Mouse (Mus musculus): ENCODE data around the gene Samd4. TPM values are rescaled to one million over a fixed set of nuclear protein-coding genes. Genes with fewer than 3 reads are reported as not detected.

The Samd4 gene
- polyA plus RNA-seq, 1 experiment from 2014 or later = 0.50 TPM

DNA sequence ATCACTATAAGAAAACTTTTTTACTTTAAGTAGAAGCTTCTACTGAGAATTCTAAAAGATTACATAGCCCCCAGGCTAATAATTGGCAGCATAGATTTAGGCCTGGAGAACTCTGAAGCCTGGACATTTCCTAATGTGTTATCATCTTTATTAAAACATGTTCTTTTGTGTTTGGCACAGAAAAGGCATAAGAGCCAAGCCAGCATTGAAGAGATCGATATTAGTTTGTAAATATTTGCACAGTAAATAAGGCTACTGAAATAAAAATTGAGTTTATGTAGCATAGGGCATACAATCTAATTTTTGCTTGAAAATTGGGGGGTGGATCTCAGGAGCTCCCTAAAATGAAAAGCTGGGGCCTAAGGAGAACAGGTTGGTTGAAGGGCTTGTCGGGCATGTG is 77.2 kb downstream of the Samd4 start:
- no peaks in the 10 kb centered on the region for H3K27me3 ChIP-seq
- no peak overlapping the region for H3K4me3 ChIP-seq (replicated peaks)
- ATAC-seq (ENCODE audit: low read depth) (no peak), DNase-seq (no peak)
- H3K9ac ChIP-seq = no peak overlapping the region
- 66% methylated on average over 2 of the region's 2 CpGs for WGBS (ENCODE audit: insufficient replicate concordance)
- no peak overlapping the region for H3K27ac ChIP-seq
- no peak overlapping the region for H3K4me2 ChIP-seq
- peaks cover 5% of the 10 kb centered on the region; the same call in 1 of the 2 replicates for H3K4me1 ChIP-seq (replicated peaks)
- no peaks in the 10 kb centered on the region for H3K36me3 ChIP-seq
- no peaks in the 10 kb centered on the region for H3K9me3 ChIP-seq (replicated peaks)

DNA sequence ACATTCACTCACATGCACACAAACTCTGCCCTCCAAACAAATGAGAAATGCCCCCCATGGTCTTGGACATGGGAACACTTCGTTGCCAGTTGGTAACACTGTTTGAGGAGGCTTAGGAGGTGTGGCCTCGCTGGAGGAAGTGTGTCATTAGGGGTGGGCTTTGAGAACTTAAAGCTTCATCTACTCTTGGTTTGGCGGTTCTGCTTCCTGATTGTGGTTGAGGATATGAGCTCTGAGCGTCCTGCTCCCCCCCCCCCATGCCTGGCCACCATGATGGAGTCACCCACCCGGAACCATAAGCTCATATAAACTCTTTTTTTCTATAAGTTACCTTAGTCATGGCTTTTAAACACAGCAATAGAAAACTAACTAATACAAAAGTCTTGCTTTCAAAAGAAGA is 80.2 kb downstream of the Samd4 start:
- Histone ChIP-seq H3K36me3 (no peaks in the 10 kb centered on the region), H3K9ac (no peak overlapping the region), H3K9me3 (replicated peaks) (no peaks in the 10 kb centered on the region), H3K27ac (no peak overlapping the region), H3K4me1 (replicated peaks) (0 out of 2 replicates have a peak, but pooled peaks cover 3% of the 10 kb centered on the region), H3K4me2 (no peak overlapping the region), H3K4me3 (replicated peaks) (no peak overlapping the region), H3K27me3 (peaks cover 15% of the 10 kb centered on the region)
- 46% methylated on average over 5 of the region's 5 CpGs for WGBS (ENCODE audit: insufficient replicate concordance)
- no peak for DNase-seq
- no peak for ATAC-seq (ENCODE audit: low read depth)

DNA sequence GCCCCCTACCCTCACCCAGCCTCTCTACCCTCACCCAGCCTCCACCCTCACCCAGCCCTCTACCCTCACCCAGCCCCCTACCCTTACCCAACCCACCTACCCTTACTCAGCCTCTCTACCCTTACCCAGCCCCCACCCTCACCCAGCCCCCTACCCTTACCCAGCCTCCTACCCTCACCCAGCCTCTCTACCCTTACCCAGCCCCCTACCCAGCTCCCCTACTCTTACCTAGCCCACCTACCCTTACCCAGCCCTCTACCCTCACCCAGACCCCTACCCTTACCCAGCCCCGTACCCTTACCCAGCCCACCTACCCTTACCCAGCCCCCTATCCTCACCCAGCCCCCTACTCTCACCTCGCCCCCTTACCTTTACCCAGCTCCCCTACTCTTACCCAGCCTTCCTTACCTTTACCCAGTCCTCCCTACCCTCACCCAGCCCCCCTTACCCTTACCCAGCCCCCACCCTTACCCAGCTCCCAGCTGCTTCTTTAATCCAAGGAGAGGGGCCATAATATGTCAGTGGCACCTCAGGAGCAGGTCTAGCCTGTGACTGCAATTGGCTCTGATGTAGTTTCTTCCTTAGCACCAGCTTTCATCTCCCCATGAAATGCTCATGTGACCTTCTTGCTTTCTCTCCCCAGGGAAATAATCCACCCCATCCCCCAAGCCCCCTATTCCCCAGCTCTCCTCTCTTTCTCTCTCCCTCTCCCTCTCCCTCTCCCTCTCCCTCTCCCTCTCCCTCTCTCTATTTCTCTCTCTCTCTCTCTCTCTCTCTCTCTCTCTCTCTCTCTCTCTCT is 81.6 kb downstream of the Samd4 start:
- WGBS (ENCODE audit: insufficient replicate concordance) = 69% methylated on average over 2 of the region's 2 CpGs
- no peak overlapping the region for H3K4me2 ChIP-seq
- no peak overlapping the region for H3K27ac ChIP-seq
- H3K4me3 ChIP-seq (replicated peaks) = no peak overlapping the region
- no peak overlapping the region for H3K9ac ChIP-seq
- H3K27me3 ChIP-seq = peaks cover 15% of the 10 kb centered on the region
- H3K36me3 ChIP-seq = no peaks in the 10 kb centered on the region
- H3K9me3 ChIP-seq (replicated peaks) = no peaks in the 10 kb centered on the region
- ATAC-seq (ENCODE audit: low read depth) (no peak), DNase-seq (no peak)
- 0 out of 2 replicates have a peak, but pooled peaks cover 3% of the 10 kb centered on the region for H3K4me1 ChIP-seq (replicated peaks)

DNA sequence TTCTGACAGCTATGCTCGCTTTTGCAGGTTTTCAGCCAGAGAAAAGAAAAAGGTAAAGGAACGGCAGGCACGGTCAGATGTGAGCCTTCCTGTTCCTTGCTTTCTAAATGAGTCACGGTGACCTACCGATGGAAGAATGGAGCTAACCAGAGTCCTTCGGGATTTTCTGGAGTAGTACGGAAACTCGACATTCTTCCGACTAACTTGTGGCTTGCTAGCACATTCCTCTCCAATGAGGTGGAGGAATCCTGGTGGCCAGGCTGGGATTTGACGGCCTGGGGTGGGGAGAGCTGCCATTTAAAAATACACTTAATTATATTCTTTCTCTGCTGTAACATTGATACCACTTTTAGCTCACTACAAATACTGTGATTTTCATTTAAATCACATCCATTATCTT is 83.6 kb downstream of the Samd4 start:
- DNase-seq = no peak
- Histone ChIP-seq H3K4me3 (replicated peaks) (no peak overlapping the region), H3K4me1 (replicated peaks) (0 out of 2 replicates have a peak, but pooled peaks cover 3% of the 10 kb centered on the region), H3K27me3 (peaks cover 15% of the 10 kb centered on the region), H3K4me2 (no peak overlapping the region), H3K9ac (no peak overlapping the region), H3K27ac (no peak overlapping the region), H3K36me3 (no peaks in the 10 kb centered on the region), H3K9me3 (replicated peaks) (no peaks in the 10 kb centered on the region)
- no peak for ATAC-seq (ENCODE audit: low read depth)
- 41% methylated on average over 10 of the region's 10 CpGs for WGBS (ENCODE audit: insufficient replicate concordance)

DNA sequence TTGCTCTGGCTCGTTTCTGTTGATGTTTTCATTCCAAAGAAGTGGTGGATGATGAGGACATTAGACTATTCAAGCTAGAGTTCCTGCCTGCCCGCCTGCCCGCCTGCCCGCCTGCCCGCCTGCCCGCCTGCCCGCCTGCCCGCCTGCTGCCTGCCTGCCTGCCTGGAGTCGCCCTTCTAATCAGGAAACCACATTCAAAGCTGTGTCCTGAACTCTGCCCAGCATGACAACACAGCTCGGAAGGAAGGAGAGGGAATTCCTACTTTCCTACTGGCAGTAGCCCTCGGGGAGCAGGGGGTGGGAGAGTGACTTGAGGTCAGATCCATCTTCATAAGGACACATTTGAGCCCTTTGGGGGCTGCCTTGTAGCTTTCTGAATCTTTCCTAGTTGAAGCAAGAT is 85.4 kb downstream of the Samd4 start:
- Histone ChIP-seq H3K27me3 (peaks cover 15% of the 10 kb centered on the region), H3K36me3 (no peaks in the 10 kb centered on the region), H3K4me2 (no peak overlapping the region), H3K27ac (no peak overlapping the region), H3K4me3 (replicated peaks) (no peak overlapping the region), H3K9me3 (replicated peaks) (no peaks in the 10 kb centered on the region), H3K9ac (no peak overlapping the region), H3K4me1 (replicated peaks) (0 out of 2 replicates have a peak, but pooled peaks cover 3% of the 10 kb centered on the region)
- ATAC-seq (ENCODE audit: low read depth) (no peak), DNase-seq (no peak)
- 28% methylated on average over 11 of the region's 11 CpGs for WGBS (ENCODE audit: insufficient replicate concordance)

DNA sequence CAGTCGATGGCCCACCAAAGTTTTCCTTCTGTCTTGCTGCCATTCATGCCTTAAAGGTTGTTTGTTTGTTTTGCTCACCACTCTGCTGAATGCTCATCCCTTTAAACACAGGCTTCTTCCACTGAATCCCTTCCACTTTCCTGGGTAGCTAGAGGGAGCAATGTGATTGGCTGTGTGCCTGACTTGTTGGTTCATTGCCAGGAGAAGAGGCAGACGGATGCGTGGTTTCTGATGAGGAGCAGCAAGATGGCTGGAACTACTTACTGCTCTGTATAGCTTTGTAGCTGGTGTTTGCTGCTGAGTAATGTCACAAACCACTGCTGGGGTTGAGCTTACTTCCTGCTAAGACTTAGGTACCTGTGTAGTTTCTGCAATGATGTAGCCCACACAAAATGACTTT is 88.0 kb downstream of the Samd4 start:
- WGBS (ENCODE audit: insufficient replicate concordance) = 54% methylated on average over 3 of the region's 3 CpGs

DNA sequence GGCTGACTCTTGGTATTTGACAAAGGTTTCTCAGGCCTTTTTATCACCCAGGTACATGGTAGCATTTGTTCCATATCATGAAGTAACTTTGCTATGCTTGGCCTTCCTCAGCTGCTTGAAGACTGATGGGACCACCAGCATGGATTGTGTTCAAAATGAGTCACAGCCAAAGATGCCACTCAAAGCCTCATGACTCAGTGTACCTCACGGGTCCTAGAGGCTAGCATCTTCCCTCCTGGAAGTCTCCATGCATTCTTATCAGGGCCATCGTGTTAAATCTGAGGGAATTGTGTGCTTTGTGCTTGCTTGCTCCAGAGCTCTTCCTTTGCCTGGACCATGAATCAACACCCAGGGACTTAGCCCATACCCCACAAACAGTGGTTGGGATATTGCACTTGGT is 89.1 kb downstream of the Samd4 start:
- H3K4me1 ChIP-seq (replicated peaks) = 0 out of 2 replicates have a peak, but pooled peaks cover 3% of the 10 kb centered on the region
- H3K27me3 ChIP-seq = peaks cover 11% of the 10 kb centered on the region; the same call in 1 of the 2 replicates
- H3K9me3 ChIP-seq (replicated peaks) = no peaks in the 10 kb centered on the region
- ATAC-seq (ENCODE audit: low read depth) (no peak), DNase-seq (no peak)
- H3K9ac ChIP-seq = no peak overlapping the region
- H3K4me3 ChIP-seq (replicated peaks) = no peak overlapping the region
- WGBS (ENCODE audit: insufficient replicate concordance) = 57% methylated on average over 2 of the region's 2 CpGs
- H3K27ac ChIP-seq = no peak overlapping the region
- H3K36me3 ChIP-seq = no peaks in the 10 kb centered on the region
- H3K4me2 ChIP-seq = no peak overlapping the region

More for the DNA sequence above, 88.0 kb downstream of the Samd4 start:
- Histone ChIP-seq H3K4me2 (no peak overlapping the region), H3K4me3 (replicated peaks) (no peak overlapping the region), H3K9me3 (replicated peaks) (no peaks in the 10 kb centered on the region), H3K4me1 (replicated peaks) (0 out of 2 replicates have a peak, but pooled peaks cover 3% of the 10 kb centered on the region), H3K27ac (no peak overlapping the region), H3K27me3 (peaks cover 15% of the 10 kb centered on the region), H3K36me3 (no peaks in the 10 kb centered on the region), H3K9ac (no peak overlapping the region)
- DNase-seq (no peak), ATAC-seq (ENCODE audit: low read depth) (no peak)

DNA sequence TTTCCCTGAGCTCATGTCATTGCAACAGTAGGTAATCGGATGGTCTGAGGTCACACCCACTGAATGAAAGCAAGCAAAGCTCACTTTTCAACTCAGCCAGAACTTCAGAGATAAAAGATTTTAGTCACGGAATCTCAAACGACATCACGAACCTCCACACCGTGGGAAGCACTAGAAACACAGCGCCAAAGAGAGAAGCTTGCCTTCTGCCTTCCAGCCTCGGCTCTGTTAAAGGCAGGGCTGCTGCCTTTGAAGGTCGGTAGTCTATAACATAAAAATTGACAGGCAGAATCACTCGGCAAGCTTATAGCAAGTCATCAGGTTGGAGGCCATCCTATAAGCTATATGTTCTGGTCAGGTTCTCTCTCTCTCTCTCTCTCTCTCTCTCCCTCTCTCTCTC is 92.2 kb downstream of the Samd4 start:
- Histone ChIP-seq H3K36me3 (no peaks in the 10 kb centered on the region), H3K9ac (no peak overlapping the region), H3K4me2 (no peak overlapping the region), H3K27ac (no peak overlapping the region), H3K4me1 (replicated peaks) (no peaks in the 10 kb centered on the region), H3K4me3 (replicated peaks) (no peak overlapping the region), H3K27me3 (no peaks in the 10 kb centered on the region), H3K9me3 (replicated peaks) (no peaks in the 10 kb centered on the region)
- 59% methylated on average over 9 of the region's 9 CpGs for WGBS (ENCODE audit: insufficient replicate concordance)
- ATAC-seq (ENCODE audit: low read depth) (no peak), DNase-seq (no peak)

DNA sequence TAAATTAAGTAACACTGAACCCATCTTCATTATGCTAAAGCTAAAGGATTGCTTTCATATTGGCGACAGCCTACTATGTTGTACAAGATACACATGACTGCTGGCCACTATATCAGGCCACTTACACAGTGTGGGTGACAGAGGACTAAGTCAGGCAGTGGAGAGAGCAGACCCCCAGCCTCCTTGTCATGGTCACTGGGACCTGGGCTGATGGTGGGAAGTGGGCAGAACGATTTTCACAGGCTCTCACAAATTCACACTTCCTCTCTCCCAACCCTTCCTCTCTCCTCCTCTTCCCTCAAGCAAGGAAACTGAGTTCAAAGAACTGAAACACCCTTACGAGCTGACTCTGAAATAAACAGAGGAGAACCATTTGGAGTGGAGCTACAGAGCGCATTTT is 93.3 kb downstream of the Samd4 start:
- no peak overlapping the region for H3K4me3 ChIP-seq (replicated peaks)
- H3K9me3 ChIP-seq (replicated peaks) = no peaks in the 10 kb centered on the region
- no peak overlapping the region for H3K27ac ChIP-seq
- no peaks in the 10 kb centered on the region for H3K27me3 ChIP-seq
- 42% methylated on average over 4 of the region's 4 CpGs for WGBS (ENCODE audit: insufficient replicate concordance)
- no peak for ATAC-seq (ENCODE audit: low read depth)
- H3K9ac ChIP-seq = no peak overlapping the region
- H3K4me1 ChIP-seq (replicated peaks) = no peaks in the 10 kb centered on the region
- H3K4me2 ChIP-seq = no peak overlapping the region
- no peak for DNase-seq
- H3K36me3 ChIP-seq = no peaks in the 10 kb centered on the region

DNA sequence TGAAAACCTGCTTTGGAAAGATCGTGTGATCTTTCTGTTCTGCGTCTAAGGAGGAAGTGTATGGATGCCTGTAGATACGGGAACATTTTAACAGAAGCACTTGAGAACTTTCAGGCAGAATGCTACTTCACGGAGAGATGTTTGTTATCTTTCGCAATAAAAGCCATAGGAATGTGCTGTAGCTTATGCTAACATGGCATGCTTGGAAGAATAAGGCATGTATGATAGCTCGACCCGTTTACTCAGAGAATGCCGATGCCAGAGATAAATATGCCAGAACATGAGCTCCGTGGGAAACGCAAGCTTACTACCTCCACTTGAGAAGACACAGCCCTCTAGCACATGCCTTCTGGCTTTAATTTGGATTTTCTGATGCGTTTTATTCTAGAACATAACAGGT is 94.1 kb downstream of the Samd4 start:
- no peak overlapping the region for H3K4me2 ChIP-seq
- ATAC-seq (ENCODE audit: low read depth) (no peak), DNase-seq (no peak)
- no peaks in the 10 kb centered on the region for H3K9me3 ChIP-seq (replicated peaks)
- no peaks in the 10 kb centered on the region for H3K4me1 ChIP-seq (replicated peaks)
- H3K9ac ChIP-seq = no peak overlapping the region
- H3K4me3 ChIP-seq (replicated peaks) = no peak overlapping the region
- no peaks in the 10 kb centered on the region for H3K27me3 ChIP-seq
- 50% methylated on average over 11 of the region's 11 CpGs for WGBS (ENCODE audit: insufficient replicate concordance)
- H3K27ac ChIP-seq = no peak overlapping the region
- H3K36me3 ChIP-seq = no peaks in the 10 kb centered on the region

DNA sequence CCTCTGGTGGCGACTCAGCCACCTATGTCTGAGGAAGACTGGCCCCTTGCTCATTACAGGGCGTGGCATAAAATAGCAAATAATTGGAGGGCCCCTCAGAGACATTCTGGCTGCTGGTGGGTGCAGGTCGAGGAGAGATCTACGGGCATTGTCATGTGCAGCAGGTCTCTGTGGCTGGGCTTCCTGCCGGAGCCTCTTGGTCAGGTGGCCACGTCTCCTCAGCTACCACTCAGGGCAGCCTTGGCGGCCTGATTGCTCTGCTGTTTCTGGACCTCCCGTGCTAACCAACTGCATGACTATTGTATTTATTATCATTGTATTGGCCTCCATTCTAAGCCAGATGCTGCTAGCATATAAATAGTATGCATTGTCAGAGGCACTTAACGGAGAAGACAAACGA is 95.0 kb downstream of the Samd4 start:
- H3K27ac ChIP-seq = no peak overlapping the region
- H3K4me1 ChIP-seq (replicated peaks) = no peaks in the 10 kb centered on the region

DNA sequence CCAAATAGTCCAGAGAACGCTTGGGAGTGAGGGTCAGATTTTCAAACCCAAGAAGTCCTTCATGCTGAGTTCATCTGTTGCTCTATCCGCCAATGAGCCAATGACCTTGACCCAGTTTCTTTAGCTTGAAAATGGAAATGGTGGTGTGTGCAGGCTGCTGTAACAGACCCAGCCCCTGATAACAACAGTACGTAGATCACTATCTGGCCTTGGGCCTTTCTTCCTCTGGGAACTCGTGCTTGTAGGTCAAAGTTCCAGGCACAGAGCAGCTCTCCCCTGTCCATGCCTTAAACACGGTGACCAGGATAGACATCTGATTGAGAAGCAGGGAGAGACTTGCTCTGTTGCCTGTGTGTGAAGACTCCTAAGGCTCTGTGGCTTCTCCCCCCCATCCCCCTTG is 96.5 kb downstream of the Samd4 start:
- no peaks in the 10 kb centered on the region for H3K27me3 ChIP-seq
- no peak overlapping the region for H3K4me3 ChIP-seq (replicated peaks)
- H3K4me2 ChIP-seq = no peak overlapping the region
- ATAC-seq (ENCODE audit: low read depth) (no peak), DNase-seq (no peak)
- no peaks in the 10 kb centered on the region for H3K9me3 ChIP-seq (replicated peaks)
- no peak overlapping the region for H3K9ac ChIP-seq
- H3K36me3 ChIP-seq = no peaks in the 10 kb centered on the region
- H3K27ac ChIP-seq = no peak overlapping the region
- no peaks in the 10 kb centered on the region for H3K4me1 ChIP-seq (replicated peaks)
- WGBS (ENCODE audit: insufficient replicate concordance) = 51% methylated on average over 5 of the region's 5 CpGs

More for the DNA sequence above, 95.0 kb downstream of the Samd4 start:
- Histone ChIP-seq H3K4me3 (replicated peaks) (no peak overlapping the region), H3K4me2 (no peak overlapping the region), H3K9ac (no peak overlapping the region), H3K36me3 (no peaks in the 10 kb centered on the region), H3K27me3 (no peaks in the 10 kb centered on the region), H3K9me3 (replicated peaks) (no peaks in the 10 kb centered on the region)
- DNase-seq = no peak
- ATAC-seq (ENCODE audit: low read depth) = no peak
- WGBS (ENCODE audit: insufficient replicate concordance) = 32% methylated on average over 10 of the region's 10 CpGs
